In genomic region chr14:103033271-103033823, GRCm38 (mm10) we compare ENCODE assay signal across 9 mouse cellular contexts. TPM values are rescaled to one million over a fixed set of nuclear protein-coding genes. Genes with fewer than 3 reads are reported as not detected.
DNase-seq lines count a peak whose midpoint lies in the region; ATAC-seq lines count a peak whose summit lies in the region.
"Had no signal": no experiment of that assay in that cellular context is flagged by ENCODE, and none has a peak within 500 bp of the region (broad histone marks: within the 10 kb centered on the region; RNA-seq: fewer than 3 reads in every experiment).

No protein-coding gene starts in this region.

- no peaks in the 10 kb centered on the region for H3K27me3 ChIP-seq in heart, embryonic 11.5 days (ENCODE audit: control insufficient read depth, insufficient read depth, low read length)
- H3K27me3 ChIP-seq in megakaryocyte, embryonic 14.5 days (replicated peaks), result no peaks in the 10 kb centered on the region
- H3K27me3 ChIP-seq: neural tube, embryonic 12.5 days had no signal

- no peak overlapping the region for H3K9ac ChIP-seq in heart, embryonic 11.5 days (ENCODE audit: low read depth, low read length)
- H3K9ac ChIP-seq: neural tube, embryonic 12.5 days had no signal

- intact Hi-C loops in left cerebral cortex, postnatal 4 days (cut with DNase I), result no loop called here

- no peaks in the 10 kb centered on the region for H3K36me3 ChIP-seq in heart, embryonic 11.5 days (ENCODE audit: control insufficient read depth, insufficient read depth, low read length)
- no peaks in the 10 kb centered on the region for H3K36me3 ChIP-seq in megakaryocyte, embryonic 14.5 days (replicated peaks; ENCODE audit: low read length)
- H3K36me3 ChIP-seq: neural tube, embryonic 12.5 days had no signal

- DNase-seq in heart, adult 11 months, result peak; percentile 97
- peak; percentile 28 for DNase-seq in brain, adult 2 months (ENCODE audit: low read depth, low spot score)
- peak; percentile 8 to 25 for DNase-seq in kidney, adult 8-10 months
- DNase-seq in left cerebral cortex, postnatal 4 days, result no peak
- no peak for DNase-seq in frontal cortex, postnatal 25 days (ENCODE audit: low spot score in 2 of 2)
- DNase-seq in right cerebral cortex, postnatal 14 days, result no peak

- no peak overlapping the region for H3K4me3 ChIP-seq in heart, embryonic 11.5 days (ENCODE audit: low read depth, low read length)
- H3K4me3 ChIP-seq in megakaryocyte, embryonic 14.5 days (replicated peaks), result peak overlapping the region; percentile 81
- H3K4me3 ChIP-seq: neural tube, embryonic 12.5 days had no signal

- 66% methylated on average over 10 of the region's 10 CpGs for WGBS in heart, embryonic 11.5 days (ENCODE audit: insufficient replicate concordance)

- H3K4me2 ChIP-seq in heart, embryonic 11.5 days, result no peak overlapping the region
- H3K4me2 ChIP-seq: neural tube, embryonic 12.5 days had no signal

- ATAC-seq in heart, embryonic 11.5 days (replicated peaks; ENCODE audit: insufficient number of reproducible peaks, low FRiP score, low TSS enrichment), result no peak

- H3K27ac ChIP-seq in heart, embryonic 11.5 days (ENCODE audit: low read depth, low read length), result no peak overlapping the region
- H3K27ac ChIP-seq: neural tube, embryonic 12.5 days had no signal

- H3K9me3 ChIP-seq in heart, embryonic 11.5 days (replicated peaks; ENCODE audit: control insufficient read depth, low read length), result no peaks in the 10 kb centered on the region
- no peaks in the 10 kb centered on the region for H3K9me3 ChIP-seq in megakaryocyte, embryonic 14.5 days
- H3K9me3 ChIP-seq: neural tube, embryonic 12.5 days had no signal

- H3K4me1 ChIP-seq in heart, embryonic 11.5 days (ENCODE audit: control insufficient read depth, insufficient read depth, low read length), result no peaks in the 10 kb centered on the region
- peaks cover 8% of the 10 kb centered on the region for H3K4me1 ChIP-seq in megakaryocyte, embryonic 14.5 days
- H3K4me1 ChIP-seq: neural tube, embryonic 12.5 days had no signal

RNA-seq across cellular contexts. Expression of gene Acod1, which starts 13.4 kb away (rescaled TPM):
- polyA plus RNA-seq in heart, embryonic 11.5 days (2014; fragmentation: Nextera tagmentation; extraction: Ambion mirVana), result not detected in 2 replicates
- 0.13 TPM in 1 of 2 replicates, not detected in the other for polyA plus RNA-seq in megakaryocyte, embryonic 14.5 days (2012; ENCODE audit: insufficient read depth, low replicate concordance)
- not detected for total RNA-seq in left cerebral cortex, postnatal 4 days (2021)
- polyA plus RNA-seq: neural tube, embryonic 12.5 days had no signal

RNA-seq across cellular contexts. Expression of gene Cln5, which starts 36.7 kb away (rescaled TPM):
- polyA plus RNA-seq in heart, embryonic 11.5 days (2014; fragmentation: Nextera tagmentation; extraction: Ambion mirVana), result 31.4 and 32.2 TPM in 2 replicates
- 1.8 and 3.6 TPM in 2 replicates for polyA plus RNA-seq in megakaryocyte, embryonic 14.5 days (2012; ENCODE audit: insufficient read depth, low replicate concordance)
- total RNA-seq in left cerebral cortex, postnatal 4 days (2021), result 1 to 10 TPM; 5.0 to 5.7 TPM

RNA-seq across cellular contexts. Expression of gene Kctd12, which starts 50.9 kb away (rescaled TPM):
- 5.6 and 6.8 TPM in 2 replicates for polyA plus RNA-seq in heart, embryonic 11.5 days (2014; fragmentation: Nextera tagmentation; extraction: Ambion mirVana)
- polyA plus RNA-seq in megakaryocyte, embryonic 14.5 days (2012; ENCODE audit: insufficient read depth, low replicate concordance), result 7.0 and 13.9 TPM in 2 replicates
- total RNA-seq in left cerebral cortex, postnatal 4 days (2021), result 10 to 100 TPM; 82.4 to 86.7 TPM

Comparison
In these comparisons a context has a peak if more than half of its experiments do, and no peak if none do; other contexts are left out.
1. DNase-seq: peak in heart, adult 11 months (single experiment), brain, adult 2 months (single experiment) and kidney, adult 8-10 months (2 of 2); none in left cerebral cortex, postnatal 4 days (single experiment), frontal cortex, postnatal 25 days (0 of 2) and right cerebral cortex, postnatal 14 days (single experiment).